Mouse (Mus musculus) liver, adult 2 months (tissue): ENCODE results near the gene Add3.

ENCODE experiments used
- CTCF ChIP-seq: fragments of 200-500 bp; IDR thresholded peaks from 2 replicates; pipeline ENCODE4 v1.5.1; 2011; ENCODE audit warnings: low read depth, low read length, control low read depth
- POLR2A ChIP-seq: fragments of 200-500 bp; IDR thresholded peaks from 2 replicates; pipeline ENCODE4 v1.6.1; 2011; ENCODE audit warnings: low read length, control low read depth; ENCODE audit not compliant: insufficient read depth; ENCODE audit errors: extremely low read depth

- TF ChIP-seq CTCF = no peak
- no peak for TF ChIP-seq POLR2A
These were observed 103.7 kb downstream of the Add3 start for GRCm38 (mm10) chr19:53243956-53244355.
